Mouse (Mus musculus) CH12.LX (cell line): ENCODE measurements around the gene Dtd1.

Experiments used
- CTCF ChIP-seq, 2 experiments: IDR thresholded peaks in 1 of 2; conservative IDR thresholded peaks in 1 of 2; 2 replicates each; pipeline ENCODE4 v1.5.1; 2011 to 2012; ENCODE audit warnings: low read depth in 2 of 2, low read length in 2 of 2, improper control_type of control experiment in 1 of 2, inconsistent platforms in 1 of 2, mild to moderate bottlenecking in 1 of 2, moderate library complexity in 1 of 2
- GABPA ChIP-seq: IDR thresholded peaks from 2 replicates; pipeline ENCODE4 v1.6.1; 2012; ENCODE audit warnings: low read depth, low read length, improper control_type of control experiment, inconsistent platforms; ENCODE audit not compliant: insufficient replicate concordance
- MAFK ChIP-seq: IDR thresholded peaks from 2 replicates; pipeline ENCODE4 v1.6.1; 2011; ENCODE audit warnings: low read length, improper control_type of control experiment; ENCODE audit not compliant: insufficient replicate concordance
- NRF1 ChIP-seq: IDR thresholded peaks from 2 replicates; pipeline ENCODE4 v1.6.1; 2014; ENCODE audit warnings: low read depth, mild to moderate bottlenecking, inconsistent platforms, low read length, improper control_type of control experiment, moderate library complexity
- POLR2A ChIP-seq: IDR thresholded peaks from 2 replicates; pipeline ENCODE4 v1.6.1; 2011; ENCODE audit warnings: low read depth, mild to moderate bottlenecking, improper control_type of control experiment, low read length
- RAD21 ChIP-seq: IDR thresholded peaks from 2 replicates; pipeline ENCODE4 v1.6.1; 2011; ENCODE audit warnings: low read depth, mild to moderate bottlenecking, low read length, improper control_type of control experiment, moderate library complexity
- SMC3 ChIP-seq: IDR thresholded peaks from 2 replicates; pipeline ENCODE4 v1.6.1; 2011; ENCODE audit warnings: low read depth, low read length, improper control_type of control experiment
- USF1 ChIP-seq: IDR thresholded peaks from 2 replicates; pipeline ENCODE4 v1.6.1; 2014; ENCODE audit warnings: low read depth, mild to moderate bottlenecking, inconsistent platforms, low read length, improper control_type of control experiment
- ZNF384 ChIP-seq: IDR thresholded peaks from 2 replicates; pipeline ENCODE4 v1.6.1; 2012; ENCODE audit warnings: low read depth, low read length, improper control_type of control experiment, inconsistent platforms

GRCm38 (mm10) chr2:144709285-144709684 lies 109.6 kb downstream of the Dtd1 start:
- TF ChIP-seq POLR2A (no peak), ZNF384 (no peak), SMC3 (no peak), CTCF (conservative IDR thresholded peaks at IDR 0.05 in 1 of 2, IDR thresholded peaks at IDR 0.05 in 1 of 2; ENCODE audit: low read depth in 2 of 2, low read length in 2 of 2) (no peak), USF1 (no peak), NRF1 (no peak), MAFK (no peak), RAD21 (no peak), GABPA (no peak)
